Mouse (Mus musculus) stomach, embryonic 16.5 days (tissue): Measurements from ENCODE around the gene Rad52. TPM values are rescaled to one million over a fixed set of nuclear protein-coding genes. Genes with fewer than 3 reads are reported as not detected.

ENCODE experiments used
- ATAC-seq: fragments of 200-750 bp; cut with Nextera tagmentation; 2 replicates; pipeline ENCODE4 v1.8.0; 2017; ENCODE audit warnings: moderate number of reproducible peaks, moderate TSS enrichment; ENCODE audit not compliant: insufficient read depth, low FRiP score
- H3K27ac ChIP-seq: fragments of 300-500 bp; sonication (generic); 2 replicates; pipeline ENCODE4 v1.5.1; 2014; ENCODE audit warnings: low read length
- H3K27me3 ChIP-seq: fragments of 300-500 bp; sonication (generic); 2 replicates; pipeline ENCODE4 v1.6.1; 2014; ENCODE audit warnings: low read length, control low read depth, mixed read lengths; ENCODE audit not compliant: control insufficient read depth, insufficient read depth
- H3K36me3 ChIP-seq: fragments of 300-500 bp; sonication (generic); 2 replicates; pipeline ENCODE4 v1.6.1; 2014; ENCODE audit warnings: low read length; ENCODE audit not compliant: control insufficient read depth, insufficient read depth
- H3K4me1 ChIP-seq: fragments of 300-500 bp; sonication (generic); 2 replicates; pipeline ENCODE4 v1.6.1; 2014; ENCODE audit warnings: low read length, control low read depth, mixed read lengths; ENCODE audit not compliant: control insufficient read depth, insufficient read depth
- H3K4me2 ChIP-seq: fragments of 300-500 bp; sonication (generic); 2 replicates; pipeline ENCODE4 v1.6.1; 2014; ENCODE audit warnings: low read depth, low read length, mixed read lengths
- H3K4me3 ChIP-seq: fragments of 300-500 bp; sonication (generic); replicated peaks from 2 replicates; pipeline ENCODE4 v1.5.1; 2014; ENCODE audit warnings: mild to moderate bottlenecking, low read length
- H3K9ac ChIP-seq: fragments of 300-500 bp; sonication (generic); 2 replicates; pipeline ENCODE4 v1.6.1; 2014; ENCODE audit warnings: low read length
- H3K9me3 ChIP-seq: fragments of 300-500 bp; sonication (generic); replicated peaks from 2 replicates; pipeline ENCODE4 v1.6.1; 2016; ENCODE audit warnings: low read length, control low read depth; ENCODE audit not compliant: control insufficient read depth
- WGBS: fragments of 180-500 bp; shearing (Covaris S2); extraction: QIAGEN DNeasy Blood & Tissue Kit; methylation state at CpG from one replicate; pipeline ENCODE4 v1.1.7; 2014; 5-methylcytosine and 5-hydroxymethylcytosine counted together
- polyA plus RNA-seq: library from polyadenylated mRNA; unstranded; fragments of >200 nt; fragmentation: Nextera tagmentation; extraction: Ambion mirVana; gene quantifications from 2 replicates; pipeline ENCODE4 v1.2.1, GENCODE M21; 2015

The Rad52 gene
- polyA plus RNA-seq, 1 experiment from 2014 or later, result 19.4 TPM

GRCm38 (mm10) chr6:119903081-119903789 is 737 bp downstream of the Rad52 start:
- Histone ChIP-seq H3K4me1 (peaks cover 4% of the 10 kb centered on the region; the same call in 1 of the 2 replicates), H3K27me3 (no peaks in the 10 kb centered on the region), H3K4me3 (peak overlapping the region; percentile 94), H3K4me2 (peak overlapping the region; percentile 84), H3K9ac (peak overlapping the region; percentile 94), H3K27ac (peak overlapping the region; percentile 98), H3K36me3 (no peaks in the 10 kb centered on the region), H3K9me3 (no peaks in the 10 kb centered on the region)
- WGBS, result 14% methylated on average over 15 of the region's 15 CpGs
- no peak; the same call in 1 of the 2 replicates for ATAC-seq

DNA sequence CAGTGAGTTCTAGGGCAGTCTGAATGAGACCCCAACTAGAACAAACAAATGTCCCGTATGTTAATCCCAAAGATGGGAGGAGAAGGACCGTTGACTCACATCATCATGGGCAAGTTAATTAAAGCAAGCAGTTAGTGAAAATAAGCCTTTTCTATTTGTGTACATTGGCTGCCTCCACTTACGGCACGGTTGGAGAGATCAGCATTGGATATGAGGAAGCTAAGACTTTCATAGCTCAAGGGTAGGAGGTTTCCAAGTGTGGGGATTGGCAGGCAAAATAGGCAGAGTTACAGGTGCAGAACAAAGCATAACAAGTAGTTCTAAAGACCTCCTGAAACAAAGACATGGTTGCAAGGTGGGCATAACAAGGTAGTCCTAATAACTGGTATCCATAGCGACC is 3.0 kb downstream of the Rad52 start:
- H3K9me3 ChIP-seq, result no peaks in the 10 kb centered on the region
- no peaks in the 10 kb centered on the region for H3K27me3 ChIP-seq
- no peak for ATAC-seq
- no peak overlapping the region for H3K4me2 ChIP-seq
- H3K4me3 ChIP-seq, result no peak overlapping the region
- H3K27ac ChIP-seq, result no peak overlapping the region
- no peaks in the 10 kb centered on the region for H3K36me3 ChIP-seq
- H3K4me1 ChIP-seq, result peaks cover 4% of the 10 kb centered on the region; the same call in 1 of the 2 replicates
- WGBS, result 87% methylated on average over 5 of the region's 5 CpGs
- no peak overlapping the region for H3K9ac ChIP-seq

GRCm38 (mm10) chr6:119912046-119912445 is 9.5 kb downstream of the Rad52 start:
- H3K4me3 ChIP-seq, result no peak overlapping the region
- WGBS, result 71% methylated on average over 5 of the region's 5 CpGs

GRCm38 (mm10) chr6:119915710-119916109 is 13.2 kb downstream of the Rad52 start:
- Histone ChIP-seq H3K27me3 (no peaks in the 10 kb centered on the region), H3K4me2 (no peak overlapping the region), H3K4me1 (no peaks in the 10 kb centered on the region), H3K9me3 (no peaks in the 10 kb centered on the region), H3K4me3 (no peak overlapping the region), H3K27ac (no peak overlapping the region), H3K36me3 (peaks cover 14% of the 10 kb centered on the region), H3K9ac (no peak overlapping the region)
- 88% methylated on average over 5 of the region's 5 CpGs for WGBS
- no peak for ATAC-seq

More at GRCm38 (mm10) chr6:119912046-119912445, 9.5 kb downstream of the Rad52 start:
- no peak overlapping the region for H3K4me2 ChIP-seq
- H3K27me3 ChIP-seq, result no peaks in the 10 kb centered on the region
- no peaks in the 10 kb centered on the region for H3K4me1 ChIP-seq
- H3K36me3 ChIP-seq, result peaks cover 10% of the 10 kb centered on the region; the same call in 1 of the 2 replicates
- no peaks in the 10 kb centered on the region for H3K9me3 ChIP-seq
- H3K9ac ChIP-seq, result no peak overlapping the region
- no peak overlapping the region for H3K27ac ChIP-seq
- no peak for ATAC-seq

GRCm38 (mm10) chr6:119918561-119919181 is 16.2 kb downstream of the Rad52 start:
- ATAC-seq, result no peak
- Histone ChIP-seq H3K27ac (no peak overlapping the region), H3K36me3 (peaks cover 14% of the 10 kb centered on the region; the same call in 1 of the 2 replicates), H3K27me3 (no peaks in the 10 kb centered on the region), H3K4me3 (no peak overlapping the region), H3K9ac (no peak overlapping the region), H3K4me2 (no peak overlapping the region), H3K9me3 (no peaks in the 10 kb centered on the region), H3K4me1 (no peaks in the 10 kb centered on the region)
- 81% methylated on average over 16 of the region's 16 CpGs for WGBS

GRCm38 (mm10) chr6:119922136-119922535 is 19.6 kb downstream of the Rad52 start:
- no peak overlapping the region for H3K9ac ChIP-seq
- H3K36me3 ChIP-seq, result peaks cover 22% of the 10 kb centered on the region; the same call in 1 of the 2 replicates
- no peak overlapping the region for H3K27ac ChIP-seq
- no peaks in the 10 kb centered on the region for H3K27me3 ChIP-seq
- WGBS, result 88% methylated on average over 3 of the region's 3 CpGs
- ATAC-seq, result no peak
- no peaks in the 10 kb centered on the region for H3K9me3 ChIP-seq
- no peaks in the 10 kb centered on the region for H3K4me1 ChIP-seq
- H3K4me3 ChIP-seq, result no peak overlapping the region
- H3K4me2 ChIP-seq, result no peak overlapping the region

- H3K36me3 ChIP-seq, result peaks cover 26% of the 10 kb centered on the region; the same call in 1 of the 2 replicates
- no peak overlapping the region for H3K27ac ChIP-seq
- ATAC-seq, result no peak
- no peak overlapping the region for H3K9ac ChIP-seq
- H3K4me2 ChIP-seq, result no peak overlapping the region
- WGBS, result 91% methylated on average over 4 of the region's 4 CpGs
- no peaks in the 10 kb centered on the region for H3K27me3 ChIP-seq
- H3K4me3 ChIP-seq, result no peak overlapping the region
- no peaks in the 10 kb centered on the region for H3K4me1 ChIP-seq
- no peaks in the 10 kb centered on the region for H3K9me3 ChIP-seq
These were observed 20.0 kb downstream of the Rad52 start for GRCm38 (mm10) chr6:119922544-119922943.

- Histone ChIP-seq H3K4me1 (no peaks in the 10 kb centered on the region), H3K9ac (no peak overlapping the region), H3K4me2 (no peak overlapping the region), H3K36me3 (peaks cover 30% of the 10 kb centered on the region), H3K27ac (no peak overlapping the region), H3K4me3 (no peak overlapping the region), H3K9me3 (no peaks in the 10 kb centered on the region), H3K27me3 (no peaks in the 10 kb centered on the region)
- ATAC-seq, result no peak
- WGBS, result 41% methylated on average over 4 of the region's 4 CpGs
These were observed 21.9 kb downstream of the Rad52 start for GRCm38 (mm10) chr6:119924235-119925005.
